Mouse (Mus musculus) myocyte (in vitro differentiated cells): ENCODE data around the gene RPS10-NUDT3.

Experiments used
- E2F4 ChIP-seq: IDR thresholded peaks from one replicate; pipeline ENCODE4 v1.6.1; 2011; ENCODE audit warnings: mild to moderate bottlenecking, control low read depth, moderate library complexity; ENCODE audit not compliant: insufficient read depth
- POLR2A ChIP-seq: IDR thresholded peaks from one replicate; pipeline ENCODE4 v1.6.1; 2011; ENCODE audit warnings: low read depth, mild to moderate bottlenecking, control low read depth, moderate library complexity; ENCODE audit not compliant: insufficient read length
- SRF ChIP-seq: IDR thresholded peaks from one replicate; pipeline ENCODE4 v1.6.1; 2011; ENCODE audit warnings: low read depth; ENCODE audit not compliant: control insufficient read depth, insufficient read length
- USF1 ChIP-seq: IDR thresholded peaks from one replicate; pipeline ENCODE4 v1.6.1; 2011; ENCODE audit warnings: low read depth, mild to moderate bottlenecking, control low read depth, moderate library complexity

DNA sequence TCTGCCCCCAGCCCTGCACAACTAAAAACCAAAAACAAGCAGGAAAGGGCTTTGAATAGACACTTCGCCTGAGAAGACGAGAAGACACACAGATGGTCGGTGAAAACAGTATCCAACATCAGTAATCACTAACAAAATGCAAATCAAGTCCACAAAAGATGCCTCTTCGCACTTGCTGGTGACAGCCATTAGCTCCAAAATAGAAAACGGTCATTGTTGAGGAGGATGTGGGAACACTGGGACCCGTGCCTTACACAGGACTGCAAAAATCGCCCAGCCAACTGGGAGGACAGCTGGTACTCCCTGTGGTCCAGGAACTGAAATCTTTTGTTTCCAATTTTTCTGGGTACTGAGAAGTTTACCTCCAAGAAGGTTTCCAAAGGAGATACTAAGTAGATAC lies 38.9 kb upstream of the RPS10-NUDT3 start:
- no peak for TF ChIP-seq USF1
- TF ChIP-seq E2F4, result no peak
- no peak for TF ChIP-seq SRF
- no peak for TF ChIP-seq POLR2A
